Mouse (Mus musculus) frontal cortex, adult 2 months (tissue): ENCODE results near the gene Arrdc3. TPM values are rescaled to one million over a fixed set of nuclear protein-coding genes. Genes with fewer than 3 reads are reported as not detected.
"Not testable (repeated sequence)": the region's sequence is repeated elsewhere in the genome, so short reads cannot be mapped to it uniquely, and the experiment has no call there.

ENCODE experiments used
- DNase-seq, 2 experiments: peaks; one replicate each; pipeline ENCODE4 v3.0.0; 2022; ENCODE audit warnings: low spot score in 1 of 2; ENCODE audit errors: extremely low spot score in 1 of 2
- polyA plus RNA-seq: library from polyadenylated mRNA; depleted of rRNA; stranded (reverse); fragments of >200 nt; gene quantifications from 2 replicates; pipeline ENCODE4 v1.2.3, GENCODE M21; 2012; rRNA removed

Arrdc3 gene
- polyA plus RNA-seq, result 29.4 and 31.8 TPM in 2 replicates

GRCm38 (mm10) chr13:80883190-80883589, at the start of gene Arrdc3:
Gene Arrdc3 (plus strand): TSS chr13:80883384.
- peak; percentile 90 to 97 for DNase-seq

GRCm38 (mm10) chr13:80862215-80862614, 21.0 kb upstream of the Arrdc3 start:
- DNase-seq, result peak in 1 of 2 experiments; percentile 82

DNA sequence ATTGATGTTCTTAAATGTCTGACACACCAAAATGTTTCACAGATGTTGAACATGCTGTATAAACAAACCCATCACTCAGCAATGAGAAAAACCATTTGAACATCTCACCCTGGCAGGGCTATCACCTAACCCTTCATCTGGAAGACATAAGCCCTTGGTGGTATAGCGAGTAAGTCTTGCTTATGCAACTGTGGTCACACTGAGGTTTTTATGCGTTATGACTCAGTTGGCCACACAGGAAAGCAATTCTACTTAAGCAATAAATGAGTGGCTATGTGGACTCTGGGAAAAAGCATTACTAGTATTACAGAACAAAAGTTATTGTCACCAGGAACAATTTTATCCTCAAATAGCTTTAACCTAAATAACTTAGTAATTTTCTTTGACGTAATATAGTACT, 19.0 kb upstream of the Arrdc3 start:
- no peak for DNase-seq

DNA sequence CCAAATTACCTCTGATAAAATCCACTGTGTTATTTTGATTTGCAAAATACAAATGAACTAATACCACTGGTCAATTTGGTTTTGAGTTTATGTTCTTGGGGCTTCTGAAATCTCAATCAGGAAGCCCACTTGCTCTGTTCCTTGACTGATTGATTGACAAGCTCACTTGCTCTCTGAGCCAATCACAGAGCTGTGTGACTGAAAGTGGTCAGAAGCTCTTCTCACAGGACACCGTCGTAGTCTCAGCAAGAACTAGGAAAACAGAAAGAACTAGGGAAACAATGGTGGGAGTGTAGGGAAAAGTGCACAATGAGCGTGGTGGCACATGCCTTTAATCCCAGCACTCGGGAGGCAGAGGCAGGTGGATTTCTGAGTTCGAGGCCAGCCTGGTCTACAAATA, 8.1 kb upstream of the Arrdc3 start:
- DNase-seq, result no peak

DNA sequence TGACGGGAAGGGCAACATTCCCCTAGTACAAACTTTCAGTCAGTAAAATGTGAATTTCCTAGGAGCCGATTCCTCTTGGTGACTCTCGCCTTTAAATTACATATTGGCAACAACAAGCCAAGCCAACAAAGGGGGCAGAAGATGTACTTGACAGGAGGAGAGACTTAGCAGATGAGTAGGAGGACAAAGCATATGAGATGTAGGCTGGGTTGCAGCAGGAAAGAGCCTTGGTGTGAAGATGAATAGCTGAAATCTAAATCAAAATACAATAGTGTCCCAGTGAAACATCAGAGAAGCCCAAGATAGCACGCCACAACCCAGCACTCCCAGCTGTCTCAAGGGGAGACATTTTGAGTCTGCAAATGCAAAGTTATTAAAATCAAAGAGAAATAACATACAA, 2.4 kb upstream of the Arrdc3 start:
- peak; percentile 73 to 80 for DNase-seq

GRCm38 (mm10) chr13:80881722-80882500, 1.3 kb upstream of the Arrdc3 start:
- DNase-seq, result peak in 1 of 2 experiments; percentile 83

DNA sequence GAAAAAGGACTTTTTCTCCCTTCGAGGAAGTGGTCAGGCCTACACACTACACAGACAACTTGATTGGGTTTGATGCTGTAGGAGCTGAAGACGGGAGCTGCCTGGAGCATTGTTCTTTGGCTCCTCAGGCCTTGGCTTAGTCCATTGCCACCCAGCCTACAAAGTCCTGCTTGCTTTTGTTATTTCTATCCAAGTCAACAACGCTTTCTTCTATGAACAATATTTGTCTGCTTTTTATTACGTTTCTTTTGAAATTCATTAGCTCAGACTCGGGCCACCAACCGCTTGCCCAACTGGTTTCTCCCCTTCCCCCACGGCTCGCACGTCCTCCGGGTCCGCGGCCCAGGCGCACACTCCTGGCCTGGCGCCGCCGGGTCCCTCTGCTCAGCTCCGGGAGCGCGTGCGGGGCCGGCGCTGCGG, 458 bp upstream of the Arrdc3 start:
- no peak for DNase-seq

GRCm38 (mm10) chr13:80883649-80884376, 629 bp downstream of the Arrdc3 start:
- peak in 1 of 2 experiments; percentile 37 for DNase-seq

GRCm38 (mm10) chr13:80884377-80884983, 1.3 kb downstream of the Arrdc3 start:
- DNase-seq, result peak; percentile 79 to 84

GRCm38 (mm10) chr13:80885103-80885833, 2.1 kb downstream of the Arrdc3 start:
- peak; percentile 92 to 95 for DNase-seq

DNA sequence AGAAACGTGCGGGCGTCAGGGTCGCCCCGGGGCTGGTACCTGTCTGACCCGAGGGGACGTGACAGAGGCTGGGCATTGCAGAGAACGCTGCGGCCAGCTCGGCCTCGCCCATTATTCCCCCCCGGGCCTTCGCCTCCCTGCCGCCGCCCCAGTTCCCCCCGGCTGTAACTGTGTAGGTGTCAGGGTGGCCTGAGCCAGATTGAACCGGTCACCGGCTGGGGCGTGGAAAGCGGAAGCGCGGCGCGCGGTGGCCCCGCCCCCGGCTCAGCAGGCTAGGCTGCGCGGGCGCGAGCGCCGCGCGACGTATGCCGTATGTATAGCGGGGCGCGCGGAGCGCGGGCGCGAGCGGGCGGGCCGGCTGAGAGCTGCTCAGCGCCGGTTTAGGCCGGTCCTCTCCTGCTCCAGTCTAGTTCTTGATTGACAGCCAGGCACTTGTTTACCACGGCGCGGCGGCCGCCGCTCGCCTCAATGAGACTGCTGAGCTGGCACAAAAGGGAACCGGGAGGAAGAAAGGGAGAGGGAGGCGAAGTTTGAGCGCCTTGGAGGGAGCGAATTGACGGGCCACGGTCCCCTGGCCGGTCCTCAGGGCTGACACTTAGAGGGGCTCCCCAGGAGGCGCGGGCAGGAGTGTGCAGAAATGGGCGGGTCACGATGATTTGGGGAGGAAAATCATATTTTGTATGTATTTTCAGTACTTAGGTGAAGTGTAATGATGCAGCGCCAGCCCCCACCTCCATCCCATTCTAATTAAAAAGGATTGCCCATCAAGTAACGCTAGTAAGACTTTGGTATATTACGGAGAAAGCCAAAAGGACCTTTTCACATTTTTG, 2.9 kb downstream of the Arrdc3 start:
- DNase-seq, result peak; percentile 84 to 93

DNA sequence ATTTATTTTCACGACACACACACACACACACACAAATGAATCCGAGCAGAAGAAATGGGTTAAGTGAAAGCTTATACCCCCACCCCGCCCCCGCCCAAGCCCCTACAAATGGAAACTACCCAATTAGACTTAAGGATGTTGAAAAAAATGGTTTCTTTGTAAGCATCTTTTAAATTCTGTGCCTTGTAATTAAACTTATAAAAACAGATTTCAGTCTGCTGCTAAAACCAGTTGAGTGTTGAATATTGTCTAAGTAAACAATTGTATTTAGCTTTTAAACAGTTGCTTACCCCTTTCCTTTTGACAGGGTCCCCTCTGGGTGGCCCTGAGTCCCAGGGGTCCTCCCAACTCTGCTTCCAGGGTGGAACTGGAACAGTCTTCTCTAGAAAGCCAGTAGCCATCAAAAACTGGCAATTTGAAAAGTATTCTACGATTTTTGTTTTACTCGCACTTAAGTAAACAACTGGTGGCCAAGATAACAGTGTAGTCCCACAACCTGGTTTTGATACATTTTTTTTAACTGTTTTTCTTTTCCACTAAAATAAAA, 3.6 kb downstream of the Arrdc3 start:
- no peak for DNase-seq

- DNase-seq, result no peak
These were observed 4.7 kb downstream of the Arrdc3 start for GRCm38 (mm10) chr13:80887842-80888241.

DNA sequence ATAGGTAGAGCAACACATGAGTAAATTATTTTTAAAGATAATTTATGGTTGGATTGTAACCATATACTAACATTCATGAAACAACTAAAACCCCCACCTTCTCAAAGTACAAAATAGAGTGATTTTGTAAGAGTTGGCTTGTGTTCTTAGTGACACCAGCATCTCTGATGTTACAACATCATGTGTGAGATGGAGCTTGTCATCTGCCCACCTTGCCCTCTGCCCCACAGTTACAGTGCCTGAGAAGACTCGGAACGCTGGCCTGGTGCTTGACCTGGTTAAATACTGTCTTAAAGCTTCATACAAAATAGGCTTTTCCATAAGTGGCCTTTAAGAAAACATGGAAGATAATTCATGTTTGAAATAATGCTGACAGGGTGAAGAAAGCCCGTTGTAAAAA, 11.7 kb downstream of the Arrdc3 start:
- DNase-seq, result not testable (repeated sequence)

- DNase-seq, result no peak
These were observed 14.2 kb downstream of the Arrdc3 start for GRCm38 (mm10) chr13:80897411-80897810.

DNA sequence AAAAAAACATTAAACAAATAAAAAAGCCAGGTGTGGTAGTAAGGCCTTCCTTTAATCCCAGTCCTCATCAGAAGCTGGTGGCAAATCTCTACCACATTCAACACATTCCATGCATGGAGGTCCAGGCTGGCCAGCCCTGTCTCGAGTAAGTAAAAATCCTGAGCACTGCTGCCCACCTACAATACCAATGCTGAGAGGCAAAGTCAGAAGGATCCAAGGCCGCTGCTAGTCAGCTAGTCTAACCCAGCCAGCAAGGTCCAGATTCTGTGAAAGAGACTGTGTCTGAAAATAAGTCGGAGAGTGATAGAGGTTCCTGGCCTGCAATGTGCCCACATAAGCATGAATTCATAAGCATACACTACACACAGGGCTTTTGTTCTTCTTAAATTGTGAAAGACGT, 14.9 kb downstream of the Arrdc3 start:
- DNase-seq, result no peak

DNA sequence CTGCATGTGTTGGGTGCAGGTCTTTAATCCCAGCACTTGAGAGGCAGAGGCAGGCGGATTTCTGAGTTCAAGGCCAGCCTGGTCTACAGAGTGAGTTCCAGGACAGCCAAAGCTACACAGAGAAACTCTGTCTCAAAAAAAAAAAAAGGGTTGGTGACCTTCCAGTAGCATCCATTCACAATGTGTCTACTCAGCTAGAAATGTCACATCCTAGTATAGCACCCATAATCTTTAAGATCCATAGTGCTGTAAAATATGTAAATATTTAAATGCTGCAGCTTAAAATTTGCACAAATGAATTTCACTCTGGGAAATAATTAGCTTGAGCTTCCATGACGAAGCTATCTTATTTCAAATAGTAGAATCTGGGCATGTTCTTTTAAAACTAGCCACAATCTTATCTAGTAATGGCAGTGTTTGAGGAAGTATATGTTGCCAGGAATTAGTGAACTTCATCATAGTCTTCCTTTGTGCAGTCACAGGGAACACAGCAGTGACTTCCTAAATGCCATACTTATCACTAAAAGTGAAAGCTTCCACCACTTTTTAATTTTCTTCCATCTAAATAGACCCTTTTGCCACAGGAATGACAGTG, 16.3 kb downstream of the Arrdc3 start:
- DNase-seq, result no peak

DNA sequence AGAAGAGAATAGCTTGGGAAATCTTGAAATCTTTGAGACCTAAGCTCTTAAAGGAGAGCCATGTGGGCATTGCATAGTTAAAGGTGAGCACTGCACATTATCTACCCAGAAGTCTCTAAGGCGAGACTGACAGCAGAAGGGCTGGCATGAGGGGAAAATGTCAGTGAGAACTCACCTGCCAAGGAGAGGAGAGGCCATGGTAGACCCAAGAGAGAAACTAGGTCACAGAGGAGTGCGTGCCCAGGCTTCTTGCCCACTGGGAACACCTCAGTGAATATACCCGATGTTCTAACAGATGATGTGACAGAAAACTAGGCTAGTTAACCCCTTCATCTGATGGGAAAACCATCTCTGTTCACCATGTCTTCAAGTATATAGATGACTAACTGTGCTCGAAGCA, 18.2 kb downstream of the Arrdc3 start:
- DNase-seq, result no peak

DNA sequence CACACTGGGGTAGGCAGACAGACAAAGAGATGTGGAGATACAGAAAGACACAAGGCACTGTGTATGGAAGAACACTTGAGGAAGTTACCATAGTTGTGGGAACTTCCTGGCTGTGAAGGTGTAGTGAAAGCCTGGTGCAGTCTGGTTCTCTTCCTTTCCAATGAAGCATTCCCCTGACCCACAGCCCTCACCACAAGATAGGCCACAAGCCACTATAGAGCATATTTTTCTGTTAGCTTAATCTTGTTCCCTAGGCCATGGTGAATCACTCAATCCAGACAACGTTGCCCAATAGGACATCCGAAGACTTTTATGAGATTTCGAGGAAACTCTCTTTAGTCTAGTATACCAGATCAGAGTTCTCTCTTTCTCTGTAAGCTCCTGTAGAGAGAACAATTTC, 19.6 kb downstream of the Arrdc3 start:
- DNase-seq, result no peak
